Mouse (Mus musculus) B cell, adult 62 days (primary cell): ENCODE results near the gene Bloc1s2. TPM values are rescaled to one million over a fixed set of nuclear protein-coding genes. Genes with fewer than 3 reads are reported as not detected.

Experiments
- total RNA-seq: library from RNA; stranded (reverse); gene quantifications from 4 replicates; pipeline ENCODE4 v1.2.4, GENCODE M21; 2023

Gene Bloc1s2
- 84.5 to 97.8 TPM (median 87.2 TPM) in 4 replicates for total RNA-seq

GRCm38 (mm10) chr19:44145702-44146567, at the start of gene Bloc1s2:
Gene Bloc1s2 (minus strand): TSS chr19:44146446.

DNA sequence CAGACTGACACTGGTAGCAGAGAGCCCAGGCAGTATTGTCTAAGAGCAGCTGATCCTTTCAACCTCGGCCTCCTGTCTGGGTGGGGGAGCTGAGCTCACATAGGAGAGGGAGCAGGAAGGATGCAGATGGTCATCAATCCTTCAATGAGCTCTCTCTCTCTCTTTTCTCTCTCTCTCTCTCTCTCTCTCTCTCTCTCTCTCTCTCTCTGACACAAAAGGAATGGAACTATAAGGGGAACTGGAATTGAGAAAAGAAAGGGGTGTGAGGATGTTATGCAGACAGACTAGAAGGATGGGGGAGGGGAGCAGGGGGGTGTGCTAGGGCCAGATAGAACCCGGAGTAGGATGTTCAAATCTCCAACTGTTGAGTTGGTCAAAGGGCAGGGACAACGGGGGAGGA, 46.1 kb upstream of the Bloc1s2 start, which contains the start of gene Pkd2l1:
TSS of gene Pkd2l1 (minus strand) at position 101 of the 400 bp plus-strand sequence.

GRCm38 (mm10) chr19:44135072-44135959, 10.9 kb downstream of the Bloc1s2 start, which contains the start of gene Cwf19l1:
Gene Cwf19l1 (minus strand): TSS chr19:44135876.

GRCm38 (mm10) chr19:44106831-44107660, 39.2 kb downstream of the Bloc1s2 start, which contains the start of gene Chuk:
Gene Chuk (minus strand): TSS chr19:44107480.

Other genes starting within 250 kb of the Bloc1s2 start
- 8.4 to 11.0 TPM (median 9.0 TPM) in 4 replicates for gene Dnmbp, start 206.3 kb downstream of the Bloc1s2 start, total RNA-seq
- gene Cpn1, start 159.9 kb downstream of the Bloc1s2 start, total RNA-seq = not detected in 4 replicates
- not detected in 4 replicates for gene Cyp2c23, start 117.2 kb downstream of the Bloc1s2 start, total RNA-seq
- 18.5 to 23.1 TPM (median 19.5 TPM) in 4 replicates for gene Erlin1, start 76.7 kb downstream of the Bloc1s2 start, total RNA-seq
- 84.8 to 90.8 TPM (median 85.9 TPM) in 4 replicates for gene Chuk, start 39.0 kb downstream of the Bloc1s2 start, total RNA-seq
- gene Cwf19l1, start 10.6 kb downstream of the Bloc1s2 start, total RNA-seq = 26.2 to 32.3 TPM (median 29.9 TPM) in 4 replicates
- gene Pkd2l1, start 46.0 kb upstream of the Bloc1s2 start, total RNA-seq = not detected in 4 replicates
- gene Scd3, start 56.8 kb upstream of the Bloc1s2 start, total RNA-seq = not detected in 4 replicates
- 39.1 to 42.5 TPM (median 39.8 TPM) in 4 replicates for gene Scd2, start 147.2 kb upstream of the Bloc1s2 start, total RNA-seq
- 0.85 to 2.0 TPM (median 1.5 TPM) in 4 replicates for gene Scd4, start 186.6 kb upstream of the Bloc1s2 start, total RNA-seq